Mouse (Mus musculus): ENCODE measurements at regions not wholly inside any gene's neighbourhood (a gene's known extent, or its start where the extent isn't known, plus 50 kb on each side); places are given as distances from the start of the nearest gene placed in this dataset.

GRCm38 (mm10) chr12:71370091-71370490 is 60.4 kb downstream of the Dact1 start:
- no peak for DNase-seq (ENCODE audit: low spot score)

GRCm38 (mm10) chr12:71371948-71372347 is 62.3 kb downstream of the Dact1 start:
- no peak for DNase-seq (ENCODE audit: low spot score)

- DNase-seq (ENCODE audit: low spot score), result no peak
Observed at GRCm38 (mm10) chr12:71373633-71374032, 63.9 kb downstream of the Dact1 start.

- no peak for DNase-seq (ENCODE audit: low spot score)
Observed at GRCm38 (mm10) chr12:71376446-71376845, 66.8 kb downstream of the Dact1 start.

- no peak for DNase-seq (ENCODE audit: low spot score)
Observed at GRCm38 (mm10) chr12:71376966-71377365, 67.3 kb downstream of the Dact1 start.

- DNase-seq (ENCODE audit: low spot score), result no peak
Observed at GRCm38 (mm10) chr12:71379626-71380423, 70.1 kb downstream of the Dact1 start.

GRCm38 (mm10) chr12:71380424-71380761 is 70.7 kb downstream of the Dact1 start:
- no peak for DNase-seq (ENCODE audit: low spot score)

- no peak for DNase-seq (ENCODE audit: low spot score)
Observed at GRCm38 (mm10) chr12:71386251-71386650, 76.6 kb downstream of the Dact1 start.

GRCm38 (mm10) chr12:71391481-71391880 is 81.8 kb downstream of the Dact1 start:
- no peak for DNase-seq (ENCODE audit: low spot score)

- DNase-seq (ENCODE audit: low spot score), result no peak
Observed at GRCm38 (mm10) chr12:71393752-71394151, 84.1 kb downstream of the Dact1 start.

GRCm38 (mm10) chr12:71397456-71397855 is 87.8 kb downstream of the Dact1 start:
- no peak for DNase-seq (ENCODE audit: low spot score)

- DNase-seq (ENCODE audit: low spot score), result no peak
Observed at GRCm38 (mm10) chr12:71398701-71399100, 89.0 kb downstream of the Dact1 start.

GRCm38 (mm10) chr12:71400201-71400600 is 90.5 kb downstream of the Dact1 start:
- DNase-seq (ENCODE audit: low spot score), result no peak

GRCm38 (mm10) chr12:71401621-71402416 is 92.1 kb downstream of the Dact1 start:
- DNase-seq (ENCODE audit: low spot score), result no peak

- no peak for DNase-seq (ENCODE audit: low spot score)
Observed at GRCm38 (mm10) chr12:71407294-71407693, 97.6 kb downstream of the Dact1 start.

GRCm38 (mm10) chr12:71408396-71409050 is 98.8 kb downstream of the Dact1 start:
- no peak for DNase-seq (ENCODE audit: low spot score)

- DNase-seq (ENCODE audit: low spot score), result no peak
Observed at GRCm38 (mm10) chr12:71412331-71412730, 102.6 kb downstream of the Dact1 start.

GRCm38 (mm10) chr12:71416968-71417367 is 107.3 kb downstream of the Dact1 start:
- DNase-seq (ENCODE audit: low spot score), result no peak

- no peak for DNase-seq (ENCODE audit: low spot score)
Observed at GRCm38 (mm10) chr12:71418186-71418585, 108.5 kb downstream of the Dact1 start.

GRCm38 (mm10) chr12:71419161-71419560 is 109.5 kb downstream of the Dact1 start:
- no peak for DNase-seq (ENCODE audit: low spot score)

- DNase-seq (ENCODE audit: low spot score), result no peak
Observed at GRCm38 (mm10) chr12:71426023-71426719, 116.5 kb downstream of the Dact1 start.

GRCm38 (mm10) chr12:71427974-71428373 is 118.3 kb downstream of the Dact1 start:
- DNase-seq (ENCODE audit: low spot score), result no peak

Data from T-cell, adult 2 months (primary cell).